Mouse (Mus musculus): ENCODE measurements around the gene Trim59.

Trim59 gene

GRCm38 (mm10) chr3:69005338-69006245 lies 39.0 kb downstream of the Trim59 start:
- peak; percentile 48 for DNase-seq (ENCODE audit: low read depth, low spot score)

GRCm38 (mm10) chr3:69004437-69005337 lies 39.9 kb downstream of the Trim59 start, which contains the start of the genes Ift80 and Smc4:
Gene Ift80, minus strand, starts transcription at chr3:69004570.
Gene Smc4, plus strand, starts transcription at chr3:69004738.
- peak; percentile 98 for DNase-seq (ENCODE audit: low read depth, low spot score)

DNA sequence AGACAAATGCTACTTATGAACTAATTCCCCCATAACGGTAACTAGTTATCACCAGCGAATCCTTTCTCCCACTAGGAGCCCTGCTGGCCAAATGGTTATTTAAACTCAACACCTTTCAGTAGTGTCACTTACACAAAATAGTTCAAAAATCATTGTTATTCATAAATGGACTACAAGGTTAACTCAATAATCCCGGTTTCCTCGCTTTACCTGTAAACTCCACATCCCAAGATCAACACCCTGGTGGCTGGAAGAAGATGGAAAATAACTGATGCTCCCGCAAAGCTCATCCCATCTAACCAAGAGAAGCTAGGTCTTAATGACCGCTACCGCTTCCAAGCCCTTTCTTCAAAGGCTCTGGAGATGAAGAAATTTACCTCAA lies 40.5 kb downstream of the Trim59 start:
- DNase-seq (ENCODE audit: low read depth, low spot score) = no peak

DNA sequence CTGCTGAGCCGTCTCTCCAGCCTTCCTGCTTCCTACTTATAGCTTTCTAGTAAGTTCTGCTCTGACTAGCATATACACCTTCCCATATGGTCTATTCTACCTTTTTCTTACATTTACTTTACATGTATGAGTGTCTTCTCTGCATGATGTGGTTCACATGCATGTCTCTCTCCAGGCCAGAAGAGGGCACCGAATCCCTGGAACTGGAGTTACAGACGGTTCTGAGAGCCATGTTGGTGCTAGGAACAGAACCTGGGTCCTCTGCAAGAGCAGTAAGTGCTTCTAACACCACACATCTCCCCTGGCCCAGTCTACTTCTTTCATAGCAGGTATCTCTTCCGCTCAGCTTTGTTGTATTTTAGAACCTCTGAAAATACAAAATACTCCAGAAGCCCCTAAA lies 41.8 kb downstream of the Trim59 start:
- DNase-seq (ENCODE audit: low read depth, low spot score) = no peak

GRCm38 (mm10) chr3:68986550-68986949 lies 58.0 kb downstream of the Trim59 start:
- no peak for DNase-seq (ENCODE audit: low read depth, low spot score)
